Mouse (Mus musculus): ENCODE results near the gene Gm43517. TPM values are rescaled to one million over a fixed set of nuclear protein-coding genes. Genes with fewer than 3 reads are reported as not detected.

Gm43517 gene
- polyA plus RNA-seq, 1 experiment from 2014 or later: not detected

Other genes with a start within 250 kb of the Gm43517 start
- 0.36 TPM in 1 of 2 replicates, not detected in the other for gene Foxg1, start 2.5 kb upstream of the Gm43517 start, polyA plus RNA-seq (2015; fragmentation: Nextera tagmentation; extraction: Ambion mirVana)